ENCODE assay signal across 25 mouse cellular contexts in the genomic region with DNA sequence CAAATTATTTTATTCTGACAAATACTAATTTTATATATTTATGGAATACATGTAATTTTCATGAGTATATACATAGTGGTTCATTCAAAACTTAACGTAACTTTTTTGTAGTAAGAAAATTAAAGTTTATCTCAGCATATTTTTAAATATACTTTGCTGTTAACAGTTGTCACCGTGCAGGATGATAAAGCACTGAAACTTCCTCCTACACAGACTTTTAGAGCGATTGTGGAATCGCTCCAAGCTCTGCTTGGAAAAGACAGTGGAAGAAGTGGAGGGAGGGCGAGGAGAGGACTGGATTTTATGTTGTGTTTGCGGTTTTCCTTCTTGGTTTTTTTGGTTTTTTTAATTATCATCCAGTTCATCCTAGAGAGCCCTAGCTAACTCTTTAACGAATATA. TPM values are rescaled to one million over a fixed set of nuclear protein-coding genes. Genes with fewer than 3 reads are reported as not detected.
DNase-seq lines count a peak whose midpoint lies in the region; ATAC-seq and TF ChIP-seq lines count a peak whose summit lies in the region.
"Had no signal": no experiment of that assay in that cellular context is flagged by ENCODE, and none has a peak within 500 bp of the region (broad histone marks: within the 10 kb centered on the region; RNA-seq: fewer than 3 reads in every experiment).

No protein-coding gene starts in this region.

- no peak overlapping the region for H3K4me2 ChIP-seq in lung, postnatal 0 days (replicated peaks; ENCODE audit: low read depth, low read length)
- H3K4me2 ChIP-seq: heart, embryonic 12.5 days; hindbrain, embryonic 12.5 days had no signal

- H3K36me3 ChIP-seq in lung, postnatal 0 days (ENCODE audit: insufficient read depth, low read length) = no peaks in the 10 kb centered on the region

- H3K4me3 ChIP-seq in lung, postnatal 0 days (ENCODE audit: low read depth, low read length) = no peak overlapping the region
- H3K4me3 ChIP-seq: embryonic facial prominence, embryonic 10.5 days; erythroblast, embryonic 14.5 days; forebrain, embryonic 10.5 days; heart, adult 2 months; heart, embryonic 12.5 days; hindbrain, embryonic 12.5 days had no signal

- H3K27ac ChIP-seq in lung, postnatal 0 days (ENCODE audit: low read length) = no peak overlapping the region
- H3K27ac ChIP-seq: embryonic facial prominence, embryonic 10.5 days; forebrain, embryonic 10.5 days; heart, adult 2 months; hindbrain, embryonic 12.5 days had no signal

- H3K9ac ChIP-seq in lung, postnatal 0 days (replicated peaks; ENCODE audit: low read depth) = no peak overlapping the region
- H3K9ac ChIP-seq: heart, embryonic 12.5 days; hindbrain, embryonic 12.5 days had no signal

- no peak for TF ChIP-seq CTCF in lung, postnatal 0 days (IDR thresholded peaks at IDR 0.05)

- H3K27me3 ChIP-seq in lung, postnatal 0 days (replicated peaks; ENCODE audit: insufficient read depth, low read length) = no peaks in the 10 kb centered on the region
- H3K27me3 ChIP-seq: heart, embryonic 12.5 days; hindbrain, embryonic 12.5 days had no signal

- H3K9me3 ChIP-seq in lung, postnatal 0 days (ENCODE audit: low read length) = no peaks in the 10 kb centered on the region
- H3K9me3 ChIP-seq: embryonic facial prominence, embryonic 10.5 days; forebrain, embryonic 10.5 days; G1E; heart, embryonic 12.5 days; hindbrain, embryonic 12.5 days had no signal

- no peak for TF ChIP-seq EP300 in lung, postnatal 0 days (IDR thresholded peaks at IDR 0.05)

- no peak for DNase-seq in frontal cortex, postnatal 25 days (ENCODE audit: low spot score in 2 of 2)
- peak; percentile 31 for DNase-seq in kidney, postnatal 10 days
- DNase-seq in kidney, adult 9 months = no peak
- DNase-seq in lung, postnatal 0 days (ENCODE audit: low spot score) = peak; percentile 12
- no peak for DNase-seq in lung, postnatal 14 days
- DNase-seq: adrenal gland, postnatal 10 days; B cell, adult 2 months; cerebellum, adult 18-20 months; cerebellum, adult 9-11 months; cerebellum, postnatal 36 days; gastrocnemius, postnatal 10 days; heart, adult 2 months; heart, postnatal 4 days had no signal

- WGBS in lung, postnatal 0 days = 43% methylated on average over 7 of the region's 7 CpGs

- ATAC-seq in frontal cortex, adult (ENCODE audit: low TSS enrichment) = peak; percentile 73
- ATAC-seq in lung, postnatal 0 days = no peak
- ATAC-seq in cerebellum, adult (ENCODE audit: insufficient number of reproducible peaks, low FRiP score, low TSS enrichment) = no peak
- ATAC-seq: CD4-positive, CD25-positive, alpha-beta regulatory T cell, adult 4 months; forebrain, embryonic 14.5 days; hindbrain, embryonic 16.5 days; inflammation-experienced regulatory T-cells, adult 6 months had no signal

- no peaks in the 10 kb centered on the region for H3K4me1 ChIP-seq in lung, postnatal 0 days (ENCODE audit: insufficient read depth, low read depth, low read length)
- H3K4me1 ChIP-seq: embryonic facial prominence, embryonic 10.5 days; forebrain, embryonic 10.5 days; hindbrain, embryonic 12.5 days had no signal

RNA-seq across cellular contexts. Expression of a gene that starts 6.8 kb away (rescaled TPM):
- polyA plus RNA-seq in lung, postnatal 0 days (2015; fragmentation: Nextera tagmentation; extraction: Ambion mirVana) = 2.5 and 3.3 TPM in 2 replicates

RNA-seq across cellular contexts. Expression of a gene that starts 6.9 kb away (rescaled TPM):
- polyA plus RNA-seq in lung, postnatal 0 days (2015; fragmentation: Nextera tagmentation; extraction: Ambion mirVana) = 2.7 and 3.0 TPM in 2 replicates

RNA-seq across cellular contexts. Expression of a gene that starts 14.5 kb away (rescaled TPM):
- 19.9 and 23.9 TPM in 2 replicates for polyA plus RNA-seq in lung, postnatal 0 days (2015; fragmentation: Nextera tagmentation; extraction: Ambion mirVana)

Comparison
In these comparisons a context has a peak if more than half of its experiments do, and no peak if none do; other contexts are left out.
1. DNase-seq: peak in kidney, postnatal 10 days (single experiment) and lung, postnatal 0 days (single experiment); none in frontal cortex, postnatal 25 days (0 of 2), kidney, adult 9 months (single experiment) and lung, postnatal 14 days (single experiment).